Mouse (Mus musculus): ENCODE data around the gene Psmb8.

Psmb8 gene

GRCm38 (mm10) chr17:34188010-34188409 is 9.5 kb upstream of the Psmb8 start:
- in situ Hi-C loops (cut with MboI, MseI), result loop anchor here (25.0 kb wide), 1 partner anchor 1024 kb away; the partner anchor contains the start of genes Gm16181 (in 2 of the 2), Lta (in 2 of the 2) and Tnf (in 2 of the 2)

DNA sequence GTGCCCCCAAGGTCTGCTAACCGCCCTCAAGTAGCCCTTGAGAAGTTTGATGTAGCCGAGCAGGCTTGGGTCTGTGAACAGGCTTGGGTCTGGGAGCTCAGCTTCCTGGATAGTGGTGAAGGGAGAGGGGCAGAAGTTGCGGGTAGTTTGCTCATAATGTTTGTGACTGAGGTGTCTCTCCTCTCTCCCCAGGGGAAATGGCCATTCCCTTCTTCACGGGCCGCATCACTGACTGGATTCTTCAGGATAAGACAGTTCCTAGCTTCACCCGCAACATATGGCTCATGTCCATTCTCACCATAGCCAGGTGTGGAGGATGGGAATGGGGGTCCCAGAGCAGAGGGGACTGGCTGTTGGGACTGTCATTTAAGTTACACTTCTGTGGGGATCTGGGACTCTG is 8.5 kb upstream of the Psmb8 start:
- in situ Hi-C loops (cut with MboI, MseI), result loop anchor here (25.0 kb wide), 1 partner anchor 1023 kb away; the partner anchor contains the start of genes Gm16181 (in 2 of the 2), Lta (in 2 of the 2) and Tnf (in 2 of the 2)

DNA sequence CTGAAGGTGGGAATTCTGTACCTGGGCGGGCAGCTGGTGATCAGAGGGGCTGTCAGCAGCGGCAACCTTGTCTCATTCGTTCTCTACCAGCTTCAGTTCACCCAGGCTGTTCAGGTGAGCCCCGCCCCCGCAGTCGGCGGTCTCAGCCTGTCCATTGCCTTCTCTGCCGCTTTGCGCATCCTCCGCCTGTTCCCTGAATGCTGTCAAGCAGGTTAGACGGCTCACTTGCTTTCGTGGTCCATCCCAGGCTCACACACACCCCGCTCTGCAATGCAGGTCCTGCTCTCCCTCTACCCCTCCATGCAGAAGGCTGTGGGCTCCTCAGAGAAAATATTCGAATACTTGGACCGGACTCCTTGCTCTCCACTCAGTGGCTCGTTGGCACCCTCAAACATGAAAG is 4.7 kb upstream of the Psmb8 start:
- in situ Hi-C loops (cut with MboI, MseI), result loop anchor here (10.0 to 25.0 kb wide), 4 partner anchors 278 to 1228 kb away; partner anchors contain the start of genes Gm16181 (in 2 of the 2), Lta (in 2 of the 2), Tnf (in 2 of the 2) and Tapbp (in 1 of the 2)

GRCm38 (mm10) chr17:34193468-34193867 is 4.1 kb upstream of the Psmb8 start:
- in situ Hi-C loops (cut with MboI, MseI), result loop anchor here (10.0 to 25.0 kb wide), 4 partner anchors 279 to 1229 kb away; partner anchors contain the start of genes Gm16181 (in 2 of the 2), Lta (in 2 of the 2), Tnf (in 2 of the 2) and Tapbp (in 1 of the 2)

DNA sequence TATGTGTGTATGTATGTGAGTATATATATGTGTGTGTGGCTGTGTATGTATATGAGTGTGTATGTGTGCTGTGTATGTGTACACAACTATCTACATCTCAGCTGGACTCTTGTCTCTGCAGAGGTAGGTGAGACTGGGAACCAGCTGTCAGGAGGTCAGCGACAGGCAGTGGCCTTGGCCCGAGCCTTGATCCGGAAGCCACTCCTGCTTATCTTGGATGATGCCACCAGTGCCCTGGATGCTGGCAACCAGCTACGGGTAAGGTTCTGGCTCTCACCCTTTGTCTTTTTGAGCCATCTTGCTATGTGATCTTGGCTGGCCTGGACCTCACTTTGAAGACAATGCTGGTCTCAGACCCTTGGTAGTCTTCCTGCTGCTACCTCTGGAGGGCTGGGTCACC is 2.8 kb upstream of the Psmb8 start:
- in situ Hi-C loops (cut with MboI, MseI), result loop anchor here (10.0 to 25.0 kb wide), 4 partner anchors 280 to 1230 kb away; partner anchors contain the start of genes Gm16181 (in 2 of the 2), Lta (in 2 of the 2), Tnf (in 2 of the 2) and Tapbp (in 1 of the 2)

GRCm38 (mm10) chr17:34196491-34196890 is 1.0 kb upstream of the Psmb8 start:
- in situ Hi-C loops (cut with MboI, MseI), result loop anchor here (10.0 to 25.0 kb wide), 4 partner anchors 282 to 1232 kb away; partner anchors contain the start of genes Gm16181 (in 2 of the 2), Lta (in 2 of the 2), Tnf (in 2 of the 2) and Tapbp (in 1 of the 2)

DNA sequence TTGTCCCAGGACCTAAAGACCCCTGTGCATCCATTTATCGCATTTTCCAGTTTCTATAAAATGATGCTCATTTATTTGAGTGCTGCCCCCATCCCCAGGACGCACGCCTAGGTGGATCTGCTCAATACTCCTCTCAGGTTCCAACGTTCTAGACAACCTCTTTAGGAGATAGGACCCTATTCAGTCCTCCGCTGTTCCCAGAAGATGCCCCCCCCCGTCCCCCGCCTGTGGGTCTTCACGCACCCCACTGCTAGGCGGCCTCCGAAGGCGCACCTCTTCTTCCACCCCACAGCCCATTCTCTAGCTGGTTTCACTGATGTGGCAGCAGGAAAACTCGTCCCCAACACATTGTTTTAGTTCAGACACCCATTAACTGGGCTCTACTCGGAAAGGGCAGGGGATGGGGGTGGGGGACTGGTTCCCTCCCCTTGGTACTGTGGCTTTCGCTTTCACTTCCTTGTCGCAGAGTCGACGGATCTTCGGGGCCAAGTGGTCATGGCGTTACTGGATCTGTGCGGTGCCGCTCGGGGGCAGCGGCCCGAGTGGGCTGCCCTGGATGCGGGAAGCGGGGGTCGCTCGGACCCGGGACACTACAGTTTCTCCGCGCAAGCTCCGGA is 491 bp downstream of the Psmb8 start:
- in situ Hi-C loops (cut with MboI, MseI), result loop anchor here (10.0 to 25.0 kb wide), 4 partner anchors 283 to 1233 kb away; partner anchors contain the start of genes Gm16181 (in 2 of the 2), Lta (in 2 of the 2), Tnf (in 2 of the 2) and Tapbp (in 1 of the 2)

- in situ Hi-C loops (cut with MboI, MseI), result loop anchor here (10.0 to 25.0 kb wide), 4 partner anchors 284 to 1234 kb away; partner anchors contain the start of genes Gm16181 (in 2 of the 2), Lta (in 2 of the 2), Tnf (in 2 of the 2) and Tapbp (in 1 of the 2)
Measured at GRCm38 (mm10) chr17:34198521-34198912, 996 bp downstream of the Psmb8 start.

- in situ Hi-C loops (cut with MboI, MseI), result loop anchor here (10.0 to 25.0 kb wide), 4 partner anchors 284 to 1234 kb away; partner anchors contain the start of genes Gm16181 (in 2 of the 2), Lta (in 2 of the 2), Tnf (in 2 of the 2) and Tapbp (in 1 of the 2)
Measured at GRCm38 (mm10) chr17:34199050-34199619, 1.6 kb downstream of the Psmb8 start.

- in situ Hi-C loops (cut with MboI, MseI), result no loop called here
Measured at GRCm38 (mm10) chr17:34200047-34200446, 2.5 kb downstream of the Psmb8 start.

- in situ Hi-C loops (cut with MboI, MseI), result no loop called here
Measured at GRCm38 (mm10) chr17:34200772-34201505, 3.4 kb downstream of the Psmb8 start.

- in situ Hi-C loops (cut with MboI, MseI), result no loop called here
Measured at GRCm38 (mm10) chr17:34201506-34202055, 4.1 kb downstream of the Psmb8 start.

DNA sequence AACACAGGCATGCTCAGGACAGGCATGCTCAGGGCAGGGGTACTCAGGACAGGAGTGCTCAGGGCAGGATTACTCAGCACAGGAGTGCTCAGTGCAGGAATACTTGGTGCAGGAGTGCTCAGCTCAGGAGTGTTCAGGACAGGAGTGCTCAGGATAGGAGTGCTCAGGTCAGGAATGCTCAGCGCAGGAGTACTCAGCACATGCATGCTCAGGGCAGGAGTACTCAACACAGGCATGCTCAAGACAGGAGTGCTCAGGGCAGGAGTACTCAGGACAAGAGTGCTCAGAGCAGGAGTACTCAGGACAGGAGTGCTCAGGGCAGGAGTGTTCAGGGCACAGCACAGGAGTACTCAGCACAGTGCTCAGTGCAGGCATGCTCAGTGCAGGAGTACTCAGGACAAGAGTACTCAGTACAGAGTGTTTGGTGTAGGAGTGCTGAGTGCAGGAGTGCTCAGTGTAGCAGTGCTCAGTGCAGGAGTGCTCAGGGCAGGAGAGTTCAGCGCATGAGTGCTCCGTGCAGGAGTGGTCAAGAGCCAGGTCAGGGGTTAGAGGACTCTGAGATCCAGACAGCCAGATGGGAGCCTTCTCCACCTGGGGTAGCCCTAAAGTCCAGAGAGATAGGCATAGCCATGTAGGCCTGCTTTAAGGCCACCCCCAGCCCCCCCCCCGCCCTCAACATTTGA is 5.4 kb downstream of the Psmb8 start:
- in situ Hi-C loops (cut with MboI, MseI), result no loop called here

DNA sequence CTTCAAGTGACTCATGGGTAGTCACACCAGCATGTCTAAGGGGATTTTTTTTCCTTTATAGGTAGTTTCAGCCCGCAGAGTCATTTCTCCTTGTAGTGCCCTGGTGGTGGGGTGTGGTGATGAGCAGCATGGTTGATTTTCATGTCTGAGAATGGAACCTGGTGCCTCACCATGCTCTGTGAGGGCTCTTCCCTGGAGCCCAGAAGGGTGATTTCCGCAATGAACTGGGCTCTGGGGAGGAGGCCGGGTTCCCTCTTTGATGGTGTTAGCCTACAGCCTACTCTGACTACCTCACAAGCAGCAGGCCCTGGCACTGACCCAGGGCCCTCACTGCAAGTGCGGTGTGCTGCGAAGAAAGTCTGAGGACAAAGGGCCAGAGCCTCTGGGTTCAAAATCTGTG is 5.9 kb downstream of the Psmb8 start, which contains the start of gene Tap2:
TSS of gene Tap2 (plus strand) at position 84 of the 400 bp plus-strand sequence.
- in situ Hi-C loops (cut with MboI, MseI), result no loop called here

- in situ Hi-C loops (cut with MboI, MseI), result loop anchor here in 1 of 2 experiments (5.0 kb wide), 1 partner anchor 77 kb away; no protein-coding TSS in a partner anchor
Measured at GRCm38 (mm10) chr17:34204303-34205010, 6.9 kb downstream of the Psmb8 start.

GRCm38 (mm10) chr17:34205021-34205745 is 7.7 kb downstream of the Psmb8 start:
- in situ Hi-C loops (cut with MboI, MseI), result loop anchor here in 1 of 2 experiments (5.0 kb wide), 1 partner anchor 78 kb away; no protein-coding TSS in a partner anchor

GRCm38 (mm10) chr17:34205746-34206176 is 8.2 kb downstream of the Psmb8 start:
- in situ Hi-C loops (cut with MboI, MseI), result loop anchor here in 1 of 2 experiments (5.0 kb wide), 1 partner anchor 78 kb away; no protein-coding TSS in a partner anchor

DNA sequence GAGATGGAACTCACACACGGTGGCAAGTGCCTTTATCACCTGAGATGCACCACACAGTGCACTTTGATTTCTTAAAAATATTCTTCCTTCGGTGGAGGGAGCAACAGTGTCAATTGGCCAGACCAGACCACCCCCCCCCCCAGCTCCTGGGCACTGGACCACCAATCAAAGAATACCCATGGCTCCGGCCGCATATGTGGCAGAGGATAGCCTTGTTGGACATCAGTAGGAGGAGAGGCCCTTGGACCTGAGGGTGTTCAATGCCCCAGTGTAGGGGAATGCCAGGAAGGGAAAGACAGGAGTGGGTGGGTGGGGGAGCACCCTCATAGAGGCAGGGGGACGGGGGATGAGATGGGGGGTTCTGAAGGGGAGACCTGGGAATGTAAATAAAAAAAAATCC is 9.2 kb downstream of the Psmb8 start:
- in situ Hi-C loops (cut with MboI, MseI), result loop anchor here in 1 of 2 experiments (5.0 kb wide), 1 partner anchor 79 kb away; no protein-coding TSS in a partner anchor

Data from T-helper 17 cell (primary cell).